Mouse (Mus musculus) kidney, adult 2 months (tissue): ENCODE measurements around the gene Olfr703.

ENCODE experiments used
- CTCF ChIP-seq: fragments of 200-500 bp; conservative IDR thresholded peaks from 2 replicates; pipeline ENCODE4 v1.5.1; 2011; ENCODE audit warnings: low read depth, mild to moderate bottlenecking, control low read depth, low read length, moderate library complexity, mixed read lengths; ENCODE audit not compliant: insufficient read depth, insufficient read length
- POLR2A ChIP-seq: fragments of 200-500 bp; IDR thresholded peaks from one replicate; pipeline ENCODE4 v1.6.1; 2011; ENCODE audit warnings: low read depth, low read length, control low read depth

GRCm38 (mm10) chr7:106862885-106863284, 19.7 kb downstream of the Olfr703 start, which contains the start of gene Olfr704:
- TF ChIP-seq CTCF = no peak
- no peak for TF ChIP-seq POLR2A
